Mouse (Mus musculus) embryonic fibroblast, embryonic 13.5 days (primary cell): ENCODE measurements around the gene Ptbp3. TPM values are rescaled to one million over a fixed set of nuclear protein-coding genes. Genes with fewer than 3 reads are reported as not detected.

Experiments
- H3K27ac ChIP-seq: 2 replicates; pipeline ENCODE4 v1.5.1; 2012; ENCODE audit warnings: low read length, control low read depth, inconsistent platforms; ENCODE audit not compliant: insufficient read depth
- H3K4me1 ChIP-seq: 2 replicates; pipeline ENCODE4 v1.6.1; 2011; ENCODE audit warnings: low read length; ENCODE audit not compliant: control insufficient read depth, insufficient read depth
- H3K4me3 ChIP-seq: 2 replicates; pipeline ENCODE4 v1.5.1; 2011; ENCODE audit warnings: mild to moderate bottlenecking, control low read depth, low read length; ENCODE audit not compliant: insufficient read depth
- CTCF ChIP-seq: IDR thresholded peaks from 2 replicates; pipeline ENCODE4 v1.5.1; 2011; ENCODE audit warnings: mild to moderate bottlenecking, control low read depth, low read length, moderate library complexity, borderline replicate concordance; ENCODE audit not compliant: insufficient read depth
- POLR2A ChIP-seq: IDR thresholded peaks from 2 replicates; pipeline ENCODE4 v1.6.1; 2011; ENCODE audit warnings: low read depth, mild to moderate bottlenecking, control low read depth, low read length, moderate library complexity
- polyA plus RNA-seq: library from polyadenylated mRNA; stranded (reverse); fragments of >200 nt; gene quantifications from 2 replicates; pipeline ENCODE4 v1.2.4, GENCODE M21; 2011; ENCODE audit warnings: low read depth; ENCODE audit not compliant: missing spikeins, insufficient read length

Ptbp3 gene
- polyA plus RNA-seq, 1 experiment = 90.7 TPM

DNA sequence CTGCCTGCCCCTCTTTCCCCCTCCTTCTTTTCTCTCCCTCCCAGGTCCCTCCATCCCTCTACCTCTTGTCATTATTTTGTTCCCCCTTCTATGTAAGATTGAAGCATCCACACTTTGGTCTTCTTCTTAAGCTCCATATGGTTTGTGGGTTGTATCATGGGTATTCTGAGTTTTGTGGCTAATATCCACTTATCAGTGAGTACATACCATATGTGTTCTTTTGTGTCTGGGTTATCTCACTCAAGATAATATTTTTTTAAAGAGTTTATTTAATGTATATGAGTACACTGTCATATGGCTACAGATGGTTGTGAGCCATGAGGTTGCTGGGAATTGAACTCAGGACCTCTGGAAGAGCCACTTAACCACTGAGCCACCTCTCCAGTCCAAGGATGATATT lies 38.8 kb downstream of the Ptbp3 start:
- no peaks in the 10 kb centered on the region for H3K4me1 ChIP-seq
- TF ChIP-seq POLR2A (no peak), CTCF (no peak)
- H3K4me3 ChIP-seq = no peak overlapping the region
- no peak overlapping the region for H3K27ac ChIP-seq

DNA sequence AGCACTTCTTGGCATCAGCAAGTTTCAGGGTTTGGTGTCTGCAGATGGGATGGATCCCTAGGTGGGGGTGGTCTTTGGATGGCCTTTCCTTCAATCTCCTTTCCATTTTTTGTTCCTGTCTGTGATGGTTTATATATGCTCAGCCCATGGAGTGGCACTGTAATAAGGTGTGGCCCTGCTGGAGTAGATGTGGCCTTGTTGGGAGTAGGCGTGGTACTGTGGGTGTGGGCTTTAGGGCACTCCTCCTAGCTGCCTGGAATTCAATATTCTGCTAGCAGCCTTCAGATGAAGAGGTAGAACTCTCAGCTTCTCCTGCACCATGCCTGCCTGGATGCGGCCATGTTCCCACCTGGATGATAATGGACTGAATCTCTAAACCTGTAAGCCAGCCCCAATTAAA lies 39.6 kb downstream of the Ptbp3 start:
- TF ChIP-seq CTCF (no peak), POLR2A (no peak)
- Histone ChIP-seq H3K4me3 (no peak overlapping the region), H3K27ac (no peak overlapping the region), H3K4me1 (no peaks in the 10 kb centered on the region)

DNA sequence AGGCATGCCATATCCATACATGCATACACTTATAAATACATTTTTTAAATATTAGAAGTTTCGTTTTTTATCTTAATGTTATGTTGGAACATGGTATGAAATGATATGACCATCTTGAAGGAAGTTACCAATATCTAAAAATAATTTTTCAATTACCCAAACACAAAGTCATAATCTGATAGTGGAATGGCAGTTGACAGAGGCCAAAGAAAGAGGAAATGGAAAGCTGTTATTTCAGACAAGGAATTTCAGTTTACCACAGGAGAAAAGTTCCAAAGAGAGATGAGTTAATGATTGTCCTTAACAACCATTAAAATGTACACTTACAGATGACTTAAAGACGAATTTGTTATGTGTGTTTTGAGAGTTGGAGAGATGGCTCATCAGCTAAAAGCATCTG lies 41.4 kb downstream of the Ptbp3 start:
- TF ChIP-seq POLR2A (no peak), CTCF (no peak)

DNA sequence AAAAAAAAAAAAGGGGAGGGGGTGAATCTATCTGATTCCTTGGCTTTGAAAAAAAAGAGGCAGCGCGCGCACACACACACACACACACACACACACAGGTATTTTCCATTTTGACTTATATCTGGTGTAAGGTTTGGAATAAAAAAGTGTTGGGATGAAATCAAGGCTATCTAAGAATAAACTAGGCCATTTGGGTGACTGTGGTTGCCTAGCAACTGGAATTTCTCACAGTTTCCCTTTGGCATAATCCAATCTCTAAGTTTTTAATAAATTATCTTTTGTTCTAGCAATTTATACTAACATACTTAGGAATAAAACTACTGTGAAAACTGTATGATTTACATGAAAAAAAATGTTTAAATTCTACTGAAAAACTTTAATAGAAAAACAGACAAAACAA lies 42.5 kb downstream of the Ptbp3 start:
- TF ChIP-seq CTCF (no peak), POLR2A (no peak)
- no peaks in the 10 kb centered on the region for H3K4me1 ChIP-seq
- no peak overlapping the region for H3K4me3 ChIP-seq
- H3K27ac ChIP-seq = no peak overlapping the region

More for the DNA sequence above, 41.4 kb downstream of the Ptbp3 start:
- H3K27ac ChIP-seq = no peak overlapping the region
- H3K4me3 ChIP-seq = no peak overlapping the region
- no peaks in the 10 kb centered on the region for H3K4me1 ChIP-seq

GRCm38 (mm10) chr4:59505481-59505880 lies 43.7 kb downstream of the Ptbp3 start:
- no peak overlapping the region for H3K27ac ChIP-seq
- TF ChIP-seq POLR2A (no peak), CTCF (no peak)
- no peak overlapping the region for H3K4me3 ChIP-seq
- H3K4me1 ChIP-seq = no peaks in the 10 kb centered on the region

DNA sequence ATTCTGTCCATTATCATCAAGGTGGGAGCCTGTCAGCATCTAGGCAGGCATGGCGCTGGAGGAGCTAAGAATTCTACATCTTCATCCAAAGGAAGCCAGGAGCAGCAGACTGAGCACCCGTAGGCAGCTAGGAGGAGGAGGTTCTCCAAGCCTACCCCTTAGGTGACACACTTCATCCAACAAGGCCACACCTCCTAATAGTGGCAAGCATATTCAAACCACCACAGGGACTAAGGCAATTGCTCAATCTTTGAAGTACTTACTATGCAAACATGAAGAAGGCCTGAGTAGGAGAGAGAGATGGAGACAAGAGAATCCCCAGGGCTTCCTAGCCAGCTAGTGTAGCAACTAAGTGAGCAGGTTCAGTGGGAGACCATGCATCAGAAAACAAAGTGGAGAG lies 58.1 kb downstream of the Ptbp3 start:
- Histone ChIP-seq H3K27ac (no peak overlapping the region), H3K4me1 (no peaks in the 10 kb centered on the region), H3K4me3 (no peak overlapping the region)
- no peak for TF ChIP-seq CTCF

DNA sequence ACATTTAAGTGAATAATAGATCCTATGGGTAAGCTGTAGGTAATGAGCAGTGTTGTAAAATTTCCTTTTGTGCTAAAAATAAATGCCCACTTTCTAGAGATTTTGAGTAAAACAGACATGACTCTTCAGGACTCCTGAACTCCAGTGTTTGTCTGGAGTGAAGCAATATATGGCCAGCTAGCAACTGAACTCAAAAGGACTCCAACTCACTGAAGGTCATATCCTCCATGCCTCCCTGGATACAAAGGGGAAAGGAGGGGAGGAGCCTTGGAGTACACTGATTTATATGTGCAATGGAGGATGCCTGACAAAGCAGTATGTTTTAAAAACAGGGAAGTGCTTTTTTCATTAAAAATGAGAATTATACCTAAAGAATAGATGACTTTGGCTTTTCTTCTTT lies 77.9 kb downstream of the Ptbp3 start:
- Histone ChIP-seq H3K4me3 (no peak overlapping the region), H3K27ac (no peak overlapping the region), H3K4me1 (no peaks in the 10 kb centered on the region)
- TF ChIP-seq POLR2A (no peak), CTCF (no peak)

DNA sequence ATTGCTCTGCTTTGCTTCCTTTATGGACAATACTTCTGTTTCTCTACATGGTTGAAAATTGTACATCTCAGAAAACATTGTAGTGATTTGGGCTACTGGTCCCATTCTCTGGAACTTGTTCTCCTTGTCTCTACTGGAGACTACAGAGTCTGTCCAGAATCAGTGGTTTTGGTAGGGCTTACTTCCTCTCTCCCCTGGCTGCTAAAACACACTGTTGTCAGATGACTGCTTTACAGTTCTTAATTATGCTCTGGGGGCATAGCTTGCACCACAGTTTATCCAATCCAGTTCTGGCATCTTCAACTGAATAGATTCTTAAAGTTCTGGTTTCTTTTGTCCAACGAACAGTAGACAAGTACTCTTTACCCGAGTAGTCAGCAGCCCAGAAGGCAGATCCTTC lies 83.7 kb downstream of the Ptbp3 start:
- H3K27ac ChIP-seq = no peak overlapping the region
- TF ChIP-seq POLR2A (no peak), CTCF (no peak)
- no peak overlapping the region for H3K4me3 ChIP-seq
- H3K4me1 ChIP-seq = no peaks in the 10 kb centered on the region

DNA sequence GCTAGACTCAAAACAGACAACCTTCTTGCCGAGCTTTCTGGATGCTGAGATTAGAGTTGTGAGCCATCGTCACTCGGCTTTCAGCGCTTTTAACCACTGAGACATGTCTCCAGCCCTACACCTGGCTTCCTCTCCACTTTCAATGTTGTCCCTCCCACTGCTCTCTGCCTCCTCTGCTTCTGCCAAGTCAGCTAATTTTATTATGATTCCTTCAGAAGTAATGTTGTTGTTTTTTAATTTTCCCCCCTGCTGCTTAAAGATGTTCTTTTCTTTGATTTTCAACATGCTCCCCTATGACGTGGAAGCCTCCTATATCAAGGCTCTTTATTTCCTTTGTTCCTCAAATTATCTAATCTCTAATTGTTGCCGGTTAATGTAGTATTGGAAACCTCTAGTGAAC lies 84.5 kb downstream of the Ptbp3 start:
- Histone ChIP-seq H3K27ac (no peak overlapping the region), H3K4me1 (no peaks in the 10 kb centered on the region), H3K4me3 (no peak overlapping the region)
- TF ChIP-seq CTCF = no peak
- TF ChIP-seq POLR2A = no peak

DNA sequence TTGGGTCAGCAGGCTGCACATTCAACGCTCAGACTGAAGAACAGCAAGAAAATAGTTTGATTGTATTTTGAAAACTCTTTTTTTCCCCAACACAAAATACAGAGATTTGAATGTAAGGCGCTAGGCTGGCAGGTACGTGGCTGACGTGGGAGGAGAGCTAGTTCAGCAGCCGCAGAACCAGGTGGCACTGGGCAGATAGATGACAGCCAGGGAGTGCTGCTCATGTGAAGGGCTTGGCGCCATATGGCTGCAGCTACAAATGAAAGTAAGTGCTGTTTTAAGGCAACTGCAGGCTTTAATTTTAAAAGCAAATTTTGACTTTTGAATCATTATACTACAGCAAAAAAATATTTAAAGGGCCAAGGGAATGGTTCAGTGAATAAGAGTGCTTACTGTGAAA lies 86.7 kb downstream of the Ptbp3 start:
- Histone ChIP-seq H3K4me1 (no peaks in the 10 kb centered on the region), H3K4me3 (no peak overlapping the region)

DNA sequence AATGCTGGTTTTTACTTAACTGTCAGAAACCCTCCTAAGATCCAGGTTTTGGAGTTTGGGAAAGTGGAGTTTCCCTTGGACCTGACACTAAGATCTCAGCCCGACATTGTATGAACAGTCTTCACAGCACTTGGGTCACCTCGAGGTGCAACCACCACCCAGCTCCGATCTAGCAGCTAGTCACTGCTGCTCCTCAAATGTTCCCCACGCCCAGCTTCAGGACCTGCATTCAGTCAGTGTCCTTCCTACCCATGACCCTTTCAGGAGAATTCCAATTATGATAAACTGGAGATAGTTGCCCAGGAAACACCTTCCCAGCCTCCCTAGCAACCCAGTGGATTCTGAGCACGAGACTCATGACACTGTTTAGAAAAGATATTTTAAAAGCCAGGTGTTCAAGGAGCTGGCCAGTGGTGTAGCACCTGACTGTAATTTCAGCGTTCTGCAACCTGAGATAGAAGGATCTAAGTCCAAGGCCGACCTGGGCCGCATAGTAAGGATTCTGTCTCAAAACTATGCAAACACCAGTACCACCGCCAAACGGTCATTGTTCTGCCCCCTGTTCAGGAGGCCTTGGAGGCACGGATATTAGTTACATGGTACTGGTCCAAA lies 87.9 kb downstream of the Ptbp3 start:
- Histone ChIP-seq H3K4me3 (no peak overlapping the region), H3K4me1 (no peaks in the 10 kb centered on the region), H3K27ac (no peak overlapping the region)
- no peak for TF ChIP-seq POLR2A
- no peak for TF ChIP-seq CTCF

More for the DNA sequence above, 86.7 kb downstream of the Ptbp3 start:
- TF ChIP-seq POLR2A (no peak), CTCF (no peak)
- H3K27ac ChIP-seq = no peak overlapping the region
